Mouse (Mus musculus) spleen, adult 2 months (tissue): ENCODE measurements around the gene Orc2. TPM values are rescaled to one million over a fixed set of nuclear protein-coding genes. Genes with fewer than 3 reads are reported as not detected.

Experiments used
- DNase-seq, 2 experiments: peaks; one replicate each; pipeline versions ENCODE4 v3.0.0 to v3.0.0-alpha.2; 2012 to 2021; ENCODE audit warnings: low spot score in 2 of 2, low read depth in 1 of 2
- H3K27ac ChIP-seq: fragments of 200-500 bp; 2 replicates; pipeline ENCODE4 v1.5.1; 2012; ENCODE audit warnings: low read length, inconsistent platforms; ENCODE audit not compliant: insufficient read depth
- H3K27me3 ChIP-seq: fragments of 200-500 bp; 2 replicates; pipeline ENCODE4 v1.6.1; 2012; ENCODE audit warnings: mild to moderate bottlenecking, moderate library complexity, low read length, inconsistent platforms; ENCODE audit not compliant: control insufficient read depth, insufficient read depth
- H3K36me3 ChIP-seq: fragments of 200-500 bp; 2 replicates; pipeline ENCODE4 v1.6.1; 2012; ENCODE audit warnings: mild to moderate bottlenecking, low read length, inconsistent platforms; ENCODE audit not compliant: control insufficient read depth, insufficient read depth
- H3K4me1 ChIP-seq: fragments of 200-500 bp; 2 replicates; pipeline ENCODE4 v1.6.1; 2011; ENCODE audit warnings: inconsistent platforms; ENCODE audit not compliant: control insufficient read depth, insufficient read depth, insufficient read length
- H3K4me3 ChIP-seq: fragments of 200-500 bp; 2 replicates; pipeline ENCODE4 v1.5.1; 2011; ENCODE audit warnings: mild to moderate bottlenecking, inconsistent platforms; ENCODE audit not compliant: insufficient read depth, insufficient read length; ENCODE audit errors: extremely low read depth
- CTCF ChIP-seq: fragments of 200-500 bp; IDR thresholded peaks from 2 replicates; pipeline ENCODE4 v1.5.1; 2011; ENCODE audit warnings: mild to moderate bottlenecking, inconsistent platforms; ENCODE audit not compliant: insufficient read depth, insufficient read length, insufficient replicate concordance; ENCODE audit errors: extremely low read depth
- POLR2A ChIP-seq: fragments of 200-500 bp; IDR thresholded peaks from 2 replicates; pipeline ENCODE4 v1.6.1; 2011; ENCODE audit warnings: low read depth, low read length, inconsistent platforms
- WGBS: fragments of 180-500 bp; shearing (Covaris S2); methylation state at CpG from one replicate; pipeline ENCODE4 v1.1.7; 2018; 5-methylcytosine and 5-hydroxymethylcytosine counted together
- polyA plus RNA-seq: library from polyadenylated mRNA; depleted of rRNA; stranded (reverse); fragments of >200 nt; gene quantifications from 2 replicates; pipeline ENCODE4 v1.2.3, GENCODE M21; 2012; rRNA removed

The Orc2 gene
- polyA plus RNA-seq, 1 experiment, result 8.5 TPM

- Histone ChIP-seq H3K27me3 (no peaks in the 10 kb centered on the region; the same call in 1 of the 2 replicates), H3K27ac (no peak overlapping the region), H3K4me3 (no peak overlapping the region), H3K4me1 (no peaks in the 10 kb centered on the region), H3K36me3 (peaks cover 79% of the 10 kb centered on the region)
- DNase-seq, result no peak
- WGBS, result 26% methylated on average over 1 of the region's 1 CpGs
- TF ChIP-seq POLR2A (no peak), CTCF (no peak)
These were observed 89.5 kb downstream of the Orc2 start for GRCm38 (mm10) chr1:58415442-58415841.

Other genes starting within 250 kb of the Orc2 start
- 0.02 TPM in 1 of 2 replicates, not detected in the other for gene Aox2, start 226.8 kb downstream of the Orc2 start, polyA plus RNA-seq
- gene Bzw1, start 112.2 kb downstream of the Orc2 start, polyA plus RNA-seq, result 12.1 and 13.3 TPM in 2 replicates
- 37.5 and 48.1 TPM in 2 replicates for gene Clk1, start 81.0 kb downstream of the Orc2 start, polyA plus RNA-seq
- 7.5 and 8.6 TPM in 2 replicates for gene Nif3l1, start 60.0 kb downstream of the Orc2 start, polyA plus RNA-seq
- 9.4 and 16.9 TPM in 2 replicates for gene Ppil3, start 59.6 kb downstream of the Orc2 start, polyA plus RNA-seq
- 0.67 TPM in 2 replicates for gene Fam126b, start 81.2 kb upstream of the Orc2 start, polyA plus RNA-seq
- gene Ndufb3, start 81.3 kb upstream of the Orc2 start, polyA plus RNA-seq, result 13.8 and 13.9 TPM in 2 replicates
- gene Als2cr12, start 190.9 kb upstream of the Orc2 start, polyA plus RNA-seq, result 0.15 TPM in 1 of 2 replicates, not detected in the other
- 28.2 and 33.2 TPM in 2 replicates for gene Cflar, start 206.4 kb upstream of the Orc2 start, polyA plus RNA-seq